Mouse (Mus musculus) heart, postnatal 14 days (tissue): Measurements from ENCODE around the gene Vmn1r31. TPM values are rescaled to one million over a fixed set of nuclear protein-coding genes. Genes with fewer than 3 reads are reported as not detected.

Experiments used
- DNase-seq, 2 experiments: peaks; one replicate each; pipeline ENCODE4 v3.0.0; 2021 to 2022
- intact Hi-C: fragments of 180-260 bp; cut with DNase I; formaldehyde crosslinking; loops from one replicate; pipeline ENCODE4 v1.15.1; 2025
- long read RNA-seq, 2 experiments: library from polyadenylated mRNA; stranded (forward); transcript quantifications; one replicate each; pipeline ENCODE4 v2.0.0; 2021
- total RNA-seq, 2 experiments: library from RNA; stranded (reverse); gene quantifications; 2 replicates each; pipeline ENCODE4 v1.2.3; 2021

Vmn1r31 gene
- not detected for total RNA-seq
- long read RNA-seq, experiment 1: 0 reads
- long read RNA-seq, experiment 2: 0 reads

DNA sequence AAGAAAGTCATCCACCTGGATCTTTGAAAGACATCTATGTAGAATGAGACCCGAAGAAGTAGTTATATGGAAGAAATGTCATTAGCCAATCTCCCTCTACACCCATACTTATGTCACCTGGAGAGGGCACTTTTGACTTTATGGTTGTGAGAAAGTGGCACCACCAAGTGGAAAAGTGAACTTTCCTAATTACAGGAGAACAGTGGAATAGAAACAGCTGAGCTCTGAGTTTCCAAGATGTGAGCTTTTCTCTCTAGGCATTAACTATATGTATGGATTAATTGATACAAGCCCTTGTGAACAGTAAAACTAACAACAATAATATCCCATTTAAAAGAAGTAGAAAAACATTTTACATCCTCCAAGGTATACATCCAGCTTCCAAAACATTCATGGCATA, at the start of gene Vmn1r31:
Vmn1r31 (minus strand) TSS at position 101 of the 400 bp plus-strand sequence.
- no peak for DNase-seq
- intact Hi-C loops: loop anchor here (5.0 kb wide), 1 partner anchor 418 kb away; no protein-coding TSS in a partner anchor

DNA sequence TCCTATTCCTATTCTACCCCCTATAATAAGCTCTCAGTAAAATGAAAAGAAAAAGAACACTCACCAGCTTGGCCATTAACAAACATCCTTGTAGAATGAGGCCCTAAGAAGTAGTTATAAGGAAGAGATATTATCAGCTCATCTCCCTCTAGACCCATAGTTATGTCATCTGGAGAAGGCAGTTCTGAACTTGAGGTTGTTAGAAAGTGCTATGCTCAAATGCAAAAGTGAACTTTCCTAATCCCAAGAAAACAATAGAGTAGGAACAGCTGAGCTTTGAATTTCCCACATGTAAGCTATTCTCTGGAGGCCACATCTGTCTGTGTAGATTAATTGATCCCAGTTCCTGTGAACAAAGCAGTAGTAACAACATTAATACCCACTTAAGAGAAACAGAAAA, 31.8 kb downstream of the Vmn1r31 start, which contains the start of gene Vmn1r30:
Vmn1r30 (minus strand) TSS at position 101 of the 400 bp plus-strand sequence.
- no peak for DNase-seq
- intact Hi-C loops: no loop called here

Other genes starting within 250 kb of the Vmn1r31 start
- not detected for gene Vmn1r28, start 213.3 kb downstream of the Vmn1r31 start, total RNA-seq
- gene Vmn1r29, start 173.8 kb downstream of the Vmn1r31 start, total RNA-seq: not detected
- not detected for gene Vmn1r30, start 31.9 kb downstream of the Vmn1r31 start, total RNA-seq
- gene Abcg2, start 109.2 kb upstream of the Vmn1r31 start, total RNA-seq: 10 to 100 TPM; 33.9 to 34.1 TPM